Mouse (Mus musculus) mouse embryonic stem cell (cell line): ENCODE results near the gene Gpc6.

Experiments
- in situ Hi-C, 2 experiments: fragments of 300-500 bp; cut with MboI; formaldehyde crosslinking; loops; 1 replicate in 1 of 2; 3 replicates in 1 of 2; pipeline ENCODE4 v1.14.3; 2019 to 2020; ENCODE audit warnings: low sequenced_read_pairs in 2 of 2, low pct_unique_long_range_greater_than_20kb in 1 of 2, mixed read lengths in 1 of 2; ENCODE audit not compliant: unreplicated experiment in 1 of 2

Gpc6 gene

DNA sequence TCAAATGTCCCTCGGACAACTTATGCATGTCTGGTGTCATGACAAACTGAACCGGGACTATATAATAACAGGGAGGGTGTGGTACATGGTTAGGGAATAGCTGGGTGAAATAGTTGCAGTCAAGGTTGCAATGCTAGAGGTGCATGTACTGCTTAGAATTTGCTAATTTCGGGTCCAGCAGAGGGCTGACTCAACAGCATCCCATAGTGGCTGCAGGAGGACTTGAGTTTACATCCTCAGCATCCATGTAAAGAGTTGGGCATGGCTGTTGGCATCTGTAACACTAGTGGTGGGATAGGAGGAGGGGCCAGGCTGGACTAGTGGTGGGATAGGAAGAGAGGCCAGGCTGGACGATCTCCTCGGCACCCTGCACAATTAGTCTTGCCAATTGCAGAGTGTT lies 565.4 kb downstream of the Gpc6 start:
- in situ Hi-C loops = no loop called here

GRCm38 (mm10) chr14:117495118-117495517 lies 570.0 kb downstream of the Gpc6 start:
- in situ Hi-C loops = no loop called here

GRCm38 (mm10) chr14:117498785-117499184 lies 573.7 kb downstream of the Gpc6 start:
- in situ Hi-C loops = no loop called here

GRCm38 (mm10) chr14:117499354-117499753 lies 574.2 kb downstream of the Gpc6 start:
- in situ Hi-C loops = no loop called here

- in situ Hi-C loops = no loop called here
These were observed 589.7 kb downstream of the Gpc6 start for GRCm38 (mm10) chr14:117514829-117515228.

DNA sequence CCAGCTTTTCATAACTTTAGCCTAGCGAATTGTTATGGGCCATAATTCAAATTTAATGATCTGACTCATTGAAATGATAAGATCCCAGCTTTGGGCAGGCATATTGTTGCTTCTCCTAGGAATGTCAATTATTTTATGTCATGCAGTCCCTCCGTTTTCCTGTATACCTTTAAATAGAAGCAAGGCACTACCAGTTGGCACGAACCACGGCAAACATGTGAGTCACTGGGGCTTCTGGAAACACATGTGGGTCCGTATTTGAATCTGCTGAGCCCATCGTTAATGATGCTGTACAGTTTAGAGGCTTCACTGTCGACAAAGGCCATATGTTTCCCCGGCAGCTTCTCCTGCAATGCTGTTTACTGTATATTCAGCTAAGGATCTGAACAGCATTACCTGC lies 594.5 kb downstream of the Gpc6 start:
- in situ Hi-C loops = no loop called here

GRCm38 (mm10) chr14:117520706-117521105 lies 595.6 kb downstream of the Gpc6 start:
- in situ Hi-C loops = no loop called here

- in situ Hi-C loops = no loop called here
These were observed 600.0 kb downstream of the Gpc6 start for GRCm38 (mm10) chr14:117525133-117525532.

DNA sequence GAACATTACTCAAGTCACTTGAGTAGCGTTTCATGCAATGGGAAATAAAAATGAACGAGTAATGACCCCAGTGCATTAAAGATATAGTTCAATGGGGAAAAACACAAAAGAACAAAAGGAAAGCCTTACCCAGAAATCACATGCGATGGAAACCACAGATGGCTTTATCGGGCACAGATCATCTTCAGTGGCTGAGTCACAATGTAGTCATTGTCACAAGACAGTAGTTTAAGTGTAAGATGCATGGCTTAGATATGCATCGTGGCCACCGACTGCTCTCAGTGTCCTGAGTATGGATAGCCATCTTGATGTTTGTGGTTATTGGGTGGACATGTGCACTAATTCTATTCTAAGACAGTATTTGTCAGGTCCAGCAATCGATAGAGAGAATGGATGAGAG lies 601.9 kb downstream of the Gpc6 start:
- in situ Hi-C loops = no loop called here

DNA sequence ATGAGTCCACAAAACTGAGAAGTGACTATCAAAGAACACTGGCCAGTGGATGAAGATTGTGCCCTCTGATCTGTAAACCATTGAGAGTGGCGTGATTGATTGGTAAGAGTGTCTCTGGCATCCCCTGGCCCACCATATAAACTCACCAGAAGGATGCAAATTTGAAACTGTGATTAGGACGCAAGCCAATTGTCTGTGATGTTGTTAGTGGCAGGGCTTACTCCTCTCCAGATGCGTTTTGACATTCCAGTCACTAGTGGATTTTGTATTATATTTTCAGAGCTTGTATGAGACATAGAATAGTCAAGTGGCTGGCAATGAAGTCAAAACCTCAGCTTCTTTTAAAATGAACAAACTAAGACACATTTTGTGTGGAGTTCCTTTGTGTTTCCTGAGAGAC lies 604.3 kb downstream of the Gpc6 start:
- in situ Hi-C loops = no loop called here

GRCm38 (mm10) chr14:117552776-117553175 lies 627.7 kb downstream of the Gpc6 start:
- in situ Hi-C loops = no loop called here

GRCm38 (mm10) chr14:117556715-117557320 lies 631.7 kb downstream of the Gpc6 start:
- in situ Hi-C loops = no loop called here

DNA sequence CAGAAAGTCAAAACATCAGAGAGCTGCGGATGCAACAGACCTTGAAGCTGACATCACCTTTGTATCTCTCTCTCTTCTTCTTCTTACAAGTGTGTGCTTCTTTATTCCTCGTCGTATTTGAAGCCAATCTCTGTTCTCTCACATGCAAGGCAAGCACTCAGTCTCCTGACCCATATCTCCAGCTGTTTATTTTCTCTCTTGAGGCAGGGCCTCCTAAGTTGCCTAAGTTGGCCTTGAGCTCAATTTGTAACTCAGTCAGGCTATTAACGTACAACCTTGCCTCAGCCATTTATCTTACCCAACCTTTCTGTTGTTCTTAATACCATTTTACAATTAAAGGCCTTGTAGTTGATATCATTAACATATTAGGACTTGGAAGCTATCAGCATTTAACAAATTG lies 637.0 kb downstream of the Gpc6 start:
- in situ Hi-C loops = no loop called here

DNA sequence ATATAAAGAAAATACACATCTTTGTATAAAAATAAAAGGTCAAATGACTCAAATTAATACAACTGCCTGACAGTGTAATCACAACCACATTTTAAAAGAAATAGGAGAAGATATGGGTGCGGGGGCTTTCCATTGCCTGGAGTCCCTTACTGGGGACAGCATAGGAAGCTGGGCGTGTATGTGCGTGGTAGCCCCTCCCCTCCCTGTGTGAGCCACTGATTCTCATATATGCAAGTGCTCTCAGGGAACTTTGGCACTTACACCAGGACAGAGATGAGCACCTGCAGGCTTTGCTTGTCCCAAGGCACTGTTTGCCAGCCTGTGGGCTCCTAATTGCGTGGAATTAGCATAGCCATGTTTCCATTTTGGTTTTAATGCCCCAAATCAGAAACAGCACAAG lies 644.2 kb downstream of the Gpc6 start:
- in situ Hi-C loops = no loop called here

DNA sequence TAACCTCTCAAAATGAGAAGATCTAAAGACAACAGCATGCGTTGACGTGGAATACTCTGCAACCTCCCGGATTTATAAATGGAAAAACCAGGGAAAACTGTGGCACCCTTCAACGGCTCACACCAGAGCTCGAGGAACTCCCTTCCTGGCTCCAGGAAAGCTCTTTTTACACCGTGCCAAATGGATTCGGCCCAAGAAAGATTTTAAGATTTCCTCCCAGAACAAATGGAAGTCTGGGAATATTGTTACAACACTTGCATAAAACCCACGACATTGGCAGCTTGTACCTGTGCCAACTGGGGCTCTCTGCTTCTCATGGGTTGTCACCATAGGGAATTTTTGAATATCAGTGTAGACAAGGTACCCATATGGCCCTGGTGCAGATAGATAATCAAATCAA lies 647.1 kb downstream of the Gpc6 start:
- in situ Hi-C loops = no loop called here

GRCm38 (mm10) chr14:117574216-117574615 lies 649.1 kb downstream of the Gpc6 start:
- in situ Hi-C loops = no loop called here

GRCm38 (mm10) chr14:117581740-117582139 lies 656.6 kb downstream of the Gpc6 start:
- in situ Hi-C loops = no loop called here

DNA sequence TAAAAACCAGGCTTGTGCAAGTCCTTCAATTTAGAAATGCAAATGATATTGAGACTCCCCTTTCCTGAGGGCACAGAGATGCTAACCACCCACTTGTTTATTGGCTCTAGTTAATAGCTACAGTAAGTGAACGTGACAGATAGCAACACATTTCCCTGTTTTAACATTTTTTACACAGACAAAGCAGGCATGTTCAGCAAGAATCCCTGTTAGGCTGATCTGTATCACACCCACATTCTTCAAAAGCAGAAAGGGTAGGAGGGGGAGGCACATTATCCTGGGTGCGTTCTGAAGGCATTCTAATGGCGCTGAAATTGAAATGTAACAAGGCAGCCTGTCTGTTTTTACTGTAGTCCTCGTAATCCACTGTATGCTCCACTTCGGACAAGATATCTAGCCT lies 674.6 kb downstream of the Gpc6 start:
- in situ Hi-C loops = no loop called here

DNA sequence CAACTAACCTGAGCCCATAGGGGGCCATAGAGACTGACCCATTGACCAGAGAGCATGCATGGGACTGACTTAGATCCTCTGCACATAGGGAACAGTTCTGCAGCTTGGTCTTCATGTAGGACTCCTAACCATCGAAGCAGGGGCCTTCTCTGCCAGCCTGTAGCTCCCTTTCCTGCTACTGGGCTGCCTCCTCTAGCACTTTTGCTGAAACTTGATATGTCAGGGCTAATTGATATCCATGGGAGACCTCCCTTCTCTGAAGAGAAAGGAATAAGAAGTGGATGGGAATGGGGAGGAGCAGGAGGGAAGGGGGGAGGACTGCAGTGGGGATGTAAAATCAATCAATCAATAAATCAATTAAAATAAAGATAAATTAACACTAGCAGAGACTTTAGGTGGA lies 678.7 kb downstream of the Gpc6 start:
- in situ Hi-C loops = no loop called here

DNA sequence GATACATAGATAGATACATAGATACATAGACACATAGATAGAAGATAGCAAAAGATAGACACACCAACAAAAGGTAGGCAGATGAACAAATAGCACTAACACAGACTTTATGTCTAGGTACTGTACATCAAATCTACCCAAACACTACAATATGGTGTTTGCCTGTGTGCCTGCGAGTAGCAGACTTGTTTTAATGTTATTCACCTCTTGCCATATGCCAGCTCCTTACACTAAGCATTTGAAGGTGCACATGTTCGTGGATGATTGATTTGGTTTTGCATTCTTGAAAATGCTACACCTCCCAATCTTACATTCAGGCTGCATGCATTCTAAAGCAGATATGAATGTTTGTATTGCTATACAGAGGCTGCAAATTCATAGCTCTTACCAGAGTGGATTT lies 680.6 kb downstream of the Gpc6 start:
- in situ Hi-C loops = no loop called here

- in situ Hi-C loops = no loop called here
These were observed 686.0 kb downstream of the Gpc6 start for GRCm38 (mm10) chr14:117611113-117611512.
